Mouse (Mus musculus): ENCODE results near the gene Fam71f2.

- TF ChIP-seq MAFK (IDR thresholded peaks at IDR 0.05; ENCODE audit: insufficient read depth, low read depth, low read length) (no peak), ZNF384 (IDR thresholded peaks at IDR 0.05; ENCODE audit: low read depth, low read length) (no peak), CHD2 (IDR thresholded peaks at IDR 0.05; ENCODE audit: low read depth, low read length) (no peak), ZC3H11A (IDR thresholded peaks at IDR 0.05; ENCODE audit: borderline replicate concordance, low read depth, low read length) (no peak)
These were observed 33.9 kb upstream of the Fam71f2 start for GRCm38 (mm10) chr6:29245272-29246120.
